Mouse (Mus musculus) ovary, adult 10 weeks (tissue): ENCODE measurements around the gene Ermp1. TPM values are rescaled to one million over a fixed set of nuclear protein-coding genes. Genes with fewer than 3 reads are reported as not detected.

Source experiments
- polyA plus RNA-seq: library from polyadenylated mRNA; stranded (reverse); fragments of 350-450 nt; fragmentation: Illumina TruSeq; extraction: RNeasy Lipid Tissue Mini Kit (QIAGEN cat#74804); gene quantifications from one replicate; pipeline ENCODE4 v1.2.3, GENCODE M21; 2014

Ermp1 gene
- 167 TPM for polyA plus RNA-seq

DNA sequence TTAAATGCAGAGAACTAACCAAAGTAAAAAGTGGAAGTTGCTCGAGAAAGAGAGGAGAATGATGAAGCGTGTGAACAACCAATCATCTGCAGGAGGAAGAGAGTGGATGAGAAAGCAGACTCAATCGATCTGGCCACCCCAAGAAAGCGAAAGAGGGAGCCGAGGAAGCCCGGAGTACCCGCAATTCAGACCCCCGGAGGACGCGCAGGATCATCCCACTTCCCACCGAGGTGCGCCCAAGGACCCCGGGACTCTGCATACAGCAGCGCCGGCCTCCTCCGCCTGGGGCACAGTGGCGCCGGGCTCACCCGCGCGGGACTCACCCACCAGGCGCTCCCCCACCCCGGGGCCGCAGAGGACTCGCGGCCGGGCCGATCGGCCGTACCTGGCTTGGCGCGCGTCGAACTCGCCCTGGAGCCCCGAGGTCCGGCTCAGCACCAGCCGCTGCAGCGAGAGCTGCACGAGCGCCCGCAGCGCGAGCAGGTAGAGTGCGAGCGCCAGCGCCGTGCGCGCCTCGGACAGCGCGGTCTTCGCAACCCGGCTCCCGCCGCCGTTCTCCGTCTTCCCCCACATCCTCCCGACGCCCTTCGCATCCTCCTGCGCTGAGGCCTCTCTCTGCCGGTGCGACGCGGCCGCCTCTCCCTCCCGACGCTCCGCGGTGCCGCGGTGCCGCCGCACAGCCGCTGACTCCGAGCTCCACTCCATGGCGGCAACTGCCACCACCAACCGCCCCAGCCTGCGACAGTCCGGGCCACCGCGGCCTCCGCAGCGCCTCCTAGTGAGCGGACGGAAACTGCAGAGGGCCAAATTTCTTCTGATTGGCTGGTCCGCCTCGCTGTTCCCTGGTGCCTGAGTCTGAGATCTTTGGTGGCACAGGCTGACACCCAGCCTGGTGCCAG lies at the start of gene Ermp1:
Ermp1 (minus strand) TSS at position 765 of the 899 bp plus-strand sequence.

DNA sequence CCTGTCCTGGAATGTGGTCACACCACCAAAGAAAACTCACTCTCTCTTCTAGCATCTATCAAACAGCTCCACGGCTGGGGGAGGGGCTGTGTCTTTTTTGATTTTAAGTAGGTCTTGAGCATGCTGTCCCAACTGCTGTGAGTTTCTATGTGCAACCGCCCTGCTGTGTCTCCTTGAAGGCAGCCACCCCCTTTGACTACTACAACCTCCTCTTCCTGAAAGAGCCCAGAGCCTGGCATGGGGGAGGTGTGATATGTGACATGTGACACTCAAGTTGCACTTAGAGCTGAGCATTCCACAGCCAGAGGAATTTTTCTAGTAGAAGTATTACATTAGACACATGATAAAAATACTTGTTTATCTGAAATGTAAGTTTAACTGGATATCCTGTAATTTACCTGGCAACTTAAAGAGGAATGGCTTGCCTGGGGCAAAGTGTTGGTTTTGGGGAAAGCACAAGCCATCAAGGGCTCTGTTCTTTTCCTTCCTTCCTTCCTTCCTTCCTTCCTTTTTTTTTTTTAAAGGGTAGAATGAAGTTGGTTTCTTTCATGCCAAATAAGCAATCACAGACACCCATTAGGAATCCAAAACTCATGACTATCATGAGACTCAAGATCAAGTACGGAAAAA lies 49.1 kb upstream of the Ermp1 start, which contains the start of gene Mlana:
Mlana (plus strand) TSS at position 580 of the 630 bp plus-strand sequence.

Other genes starting within 250 kb of the Ermp1 start
- not detected for gene Pdcd1lg2, start 237.5 kb downstream of the Ermp1 start, polyA plus RNA-seq
- gene Ric1, start 126.1 kb downstream of the Ermp1 start, polyA plus RNA-seq: 61.4 TPM
- not detected for gene Mlana, start 49.4 kb upstream of the Ermp1 start, polyA plus RNA-seq
- gene 9930021J03Rik, start 157.6 kb upstream of the Ermp1 start, polyA plus RNA-seq: 78.6 TPM
- 34.6 TPM for gene Ranbp6, start 164.6 kb upstream of the Ermp1 start, polyA plus RNA-seq